Mouse (Mus musculus) forebrain, embryonic 15.5 days (tissue): ENCODE results near the gene Ifna16. TPM values are rescaled to one million over a fixed set of nuclear protein-coding genes. Genes with fewer than 3 reads are reported as not detected.

ENCODE experiments used
- ATAC-seq: fragments of 200-750 bp; cut with Nextera tagmentation; replicated peaks from 2 replicates; pipeline ENCODE4 v1.8.0; 2017; ENCODE audit warnings: mild to moderate bottlenecking, moderate TSS enrichment, moderate library complexity
- H3K27ac ChIP-seq: fragments of 300-500 bp; sonication (generic); replicated peaks from 2 replicates; pipeline ENCODE4 v1.5.1; 2015; ENCODE audit warnings: mild to moderate bottlenecking, inconsistent platforms
- H3K27me3 ChIP-seq: fragments of 300-500 bp; sonication (generic); 2 replicates; pipeline ENCODE4 v1.6.1; 2015; ENCODE audit warnings: inconsistent platforms
- H3K36me3 ChIP-seq: fragments of 300-500 bp; sonication (generic); 2 replicates; pipeline ENCODE4 v1.6.1; 2015; ENCODE audit warnings: mild to moderate bottlenecking, inconsistent platforms
- H3K4me1 ChIP-seq: fragments of 300-500 bp; sonication (generic); 2 replicates; pipeline ENCODE4 v1.6.1; 2015; ENCODE audit warnings: inconsistent platforms
- H3K4me2 ChIP-seq: fragments of 300-500 bp; sonication (generic); replicated peaks from 2 replicates; pipeline ENCODE4 v1.6.1; 2015; ENCODE audit warnings: mild to moderate bottlenecking, inconsistent platforms
- H3K4me3 ChIP-seq: fragments of 300-500 bp; sonication (generic); 2 replicates; pipeline ENCODE4 v1.5.1; 2015; ENCODE audit warnings: mild to moderate bottlenecking, inconsistent platforms
- H3K9ac ChIP-seq: fragments of 300-500 bp; sonication (generic); replicated peaks from 2 replicates; pipeline ENCODE4 v1.6.1; 2015; ENCODE audit warnings: mild to moderate bottlenecking, inconsistent platforms
- H3K9me3 ChIP-seq: fragments of 300-500 bp; sonication (generic); 2 replicates; pipeline ENCODE4 v1.6.1; 2016; ENCODE audit warnings: inconsistent platforms
- WGBS: fragments of 180-500 bp; shearing (Covaris S2); methylation state at CpG from one replicate; pipeline ENCODE4 v1.1.7; 2015; ENCODE audit warnings: mixed read lengths; 5-methylcytosine and 5-hydroxymethylcytosine counted together
- polyA plus RNA-seq: library from polyadenylated mRNA; unstranded; fragments of >200 nt; fragmentation: Nextera tagmentation; extraction: Ambion mirVana; gene quantifications from 2 replicates; pipeline ENCODE4 v1.2.1, GENCODE M21; 2015

Ifna16 gene
- polyA plus RNA-seq, 1 experiment from 2014 or later: not detected

DNA sequence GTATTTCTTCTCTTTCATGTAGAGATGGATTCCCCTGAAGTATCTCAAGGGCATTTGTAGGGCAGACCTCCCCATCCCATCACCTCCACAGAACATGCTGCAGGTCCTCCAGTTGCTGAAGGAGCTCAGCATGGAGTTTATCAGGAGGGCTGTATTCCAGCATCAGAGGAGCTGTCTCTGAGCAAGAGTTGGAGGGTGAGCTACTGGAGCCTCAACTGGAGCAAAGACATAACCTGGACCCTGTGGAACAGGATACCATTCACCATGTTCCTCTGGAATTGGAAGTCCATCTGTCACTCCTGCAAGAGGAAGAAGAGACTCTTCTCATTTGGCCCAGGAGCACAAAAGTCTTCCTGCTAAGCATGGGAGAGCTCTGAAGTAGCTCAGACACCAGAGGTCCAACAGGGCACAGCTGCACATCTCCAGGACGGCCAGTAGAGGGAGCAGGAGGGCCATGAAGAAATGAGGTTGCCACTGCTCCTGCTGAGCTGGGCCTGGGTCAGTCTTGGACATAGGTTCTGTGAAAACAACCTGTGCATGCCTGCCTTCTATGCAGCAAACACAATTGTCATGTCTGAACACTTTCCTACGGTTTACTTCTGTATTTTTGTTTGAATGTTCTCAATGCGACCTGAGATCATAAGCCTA is 19.6 kb upstream of the Ifna16 start:
- ATAC-seq: peak; percentile 87
- Histone ChIP-seq H3K27ac (no peak overlapping the region), H3K4me3 (no peak overlapping the region), H3K9ac (no peak overlapping the region), H3K27me3 (no peaks in the 10 kb centered on the region), H3K36me3 (no peaks in the 10 kb centered on the region), H3K4me1 (no peaks in the 10 kb centered on the region), H3K9me3 (no peaks in the 10 kb centered on the region), H3K4me2 (no peak overlapping the region)
- 29% methylated on average over 3 of the region's 3 CpGs for WGBS

GRCm38 (mm10) chr4:88693392-88693791 is 16.7 kb upstream of the Ifna16 start:
- Histone ChIP-seq H3K4me1 (no peaks in the 10 kb centered on the region), H3K4me2 (no peak overlapping the region), H3K4me3 (no peak overlapping the region), H3K9me3 (no peaks in the 10 kb centered on the region), H3K27ac (no peak overlapping the region), H3K9ac (no peak overlapping the region), H3K36me3 (no peaks in the 10 kb centered on the region), H3K27me3 (no peaks in the 10 kb centered on the region)
- no peak for ATAC-seq
- 88% methylated on average over 2 of the region's 2 CpGs for WGBS

DNA sequence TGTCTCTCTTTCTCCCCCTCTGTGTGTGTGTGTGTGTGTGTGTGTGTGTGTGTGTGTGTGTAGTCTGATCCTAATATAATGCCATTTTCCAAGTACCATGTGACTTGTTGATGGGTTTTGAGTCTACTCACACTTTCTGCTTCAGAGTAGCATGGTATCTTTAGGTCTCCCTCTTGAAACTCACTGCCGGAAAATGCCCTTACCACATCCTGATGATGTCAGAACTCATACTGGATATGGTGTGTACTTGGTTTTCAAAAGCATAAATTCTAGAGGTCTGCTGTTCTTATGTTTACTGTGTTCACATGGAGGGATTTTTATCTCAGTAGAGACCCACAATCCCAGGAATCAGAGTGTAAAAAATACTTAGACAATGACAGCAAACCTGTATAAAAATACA is 15.8 kb upstream of the Ifna16 start:
- no peak overlapping the region for H3K27ac ChIP-seq
- no peak overlapping the region for H3K4me3 ChIP-seq
- no peaks in the 10 kb centered on the region for H3K27me3 ChIP-seq
- WGBS: 90% methylated on average over 1 of the region's 1 CpGs
- H3K4me2 ChIP-seq: no peak overlapping the region
- no peak for ATAC-seq
- no peaks in the 10 kb centered on the region for H3K4me1 ChIP-seq
- no peaks in the 10 kb centered on the region for H3K9me3 ChIP-seq
- H3K36me3 ChIP-seq: no peaks in the 10 kb centered on the region
- H3K9ac ChIP-seq: no peak overlapping the region

DNA sequence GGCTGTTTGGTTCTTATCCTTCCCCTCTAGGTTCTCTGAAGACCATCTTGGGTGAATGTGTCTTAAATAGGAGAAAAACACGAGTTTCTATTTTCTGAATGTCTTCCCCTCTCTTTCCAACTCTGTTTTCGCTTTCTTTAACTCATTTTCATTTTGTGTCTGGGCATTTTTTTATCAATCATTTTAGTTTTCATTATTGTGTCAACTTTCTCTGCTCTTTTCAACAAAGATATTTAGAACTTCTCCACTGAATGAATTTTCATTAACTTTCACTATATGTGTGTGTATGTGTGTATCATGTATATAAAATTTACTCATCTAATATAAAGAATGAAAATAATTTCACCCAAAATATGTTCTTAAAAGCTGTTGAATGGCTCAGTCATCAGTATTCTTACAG is 14.5 kb upstream of the Ifna16 start, which contains the start of gene Ifnab:
TSS of gene Ifnab (minus strand) at position 101 of the 400 bp plus-strand sequence.
- no peak for ATAC-seq
- no peak within 1 kb of the TSS for H3K4me3 ChIP-seq
- H3K9ac ChIP-seq: no peak within 1 kb of the TSS
- H3K36me3 ChIP-seq: no peaks in the 10 kb centered on the region
- WGBS: 68% methylated on average over 2 of the region's 2 CpGs
- H3K27ac ChIP-seq: no peak within 1 kb of the TSS
- no peaks in the 10 kb centered on the region for H3K4me1 ChIP-seq
- no peaks in the 10 kb centered on the region for H3K27me3 ChIP-seq
- no peak within 1 kb of the TSS for H3K4me2 ChIP-seq
- H3K9me3 ChIP-seq: no peaks in the 10 kb centered on the region

- no peak within 1 kb of the TSS for H3K4me3 ChIP-seq
- no peaks in the 10 kb centered on the region for H3K4me1 ChIP-seq
- H3K9me3 ChIP-seq: no peaks in the 10 kb centered on the region
- H3K27me3 ChIP-seq: no peaks in the 10 kb centered on the region
- WGBS: 100% methylated on average over 1 of the region's 1 CpGs
- H3K9ac ChIP-seq: no peak within 1 kb of the TSS
- H3K4me2 ChIP-seq: no peak within 1 kb of the TSS
- H3K36me3 ChIP-seq: no peaks in the 10 kb centered on the region
- ATAC-seq: no peak
- H3K27ac ChIP-seq: no peak within 1 kb of the TSS
These were observed 7.1 kb upstream of the Ifna16 start, which contains the start of gene Ifna2 for GRCm38 (mm10) chr4:88683812-88684211. Gene Ifna2 (minus strand): TSS chr4:88683912.

DNA sequence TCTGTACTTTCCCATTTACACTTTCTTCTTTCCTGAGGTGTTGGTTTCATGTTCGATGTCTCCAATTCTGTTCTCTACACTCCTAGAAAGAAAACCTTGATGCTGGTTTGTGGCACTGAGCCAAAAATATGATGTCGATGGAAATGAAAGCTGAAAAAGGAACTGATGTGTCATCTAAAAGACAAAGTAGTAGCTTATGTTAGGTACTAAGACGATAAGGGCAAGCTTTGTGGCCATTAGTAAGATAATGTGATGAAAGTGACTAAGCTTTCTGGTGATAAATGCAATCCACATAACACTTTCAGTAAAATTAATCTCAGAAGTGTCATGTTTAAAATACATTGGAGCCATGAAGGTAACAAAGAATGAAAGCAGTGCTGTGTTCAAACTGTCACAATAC is 4.6 kb upstream of the Ifna16 start:
- no peak overlapping the region for H3K27ac ChIP-seq
- H3K4me1 ChIP-seq: no peaks in the 10 kb centered on the region
- no peak overlapping the region for H3K9ac ChIP-seq
- no peaks in the 10 kb centered on the region for H3K36me3 ChIP-seq
- no peak for ATAC-seq
- no peak overlapping the region for H3K4me2 ChIP-seq
- H3K27me3 ChIP-seq: no peaks in the 10 kb centered on the region
- 75% methylated on average over 3 of the region's 3 CpGs for WGBS
- H3K9me3 ChIP-seq: no peaks in the 10 kb centered on the region
- H3K4me3 ChIP-seq: no peak overlapping the region

GRCm38 (mm10) chr4:88680362-88680761 is 3.6 kb upstream of the Ifna16 start:
- WGBS: 55% methylated on average over 8 of the region's 8 CpGs
- H3K27ac ChIP-seq: no peak overlapping the region

DNA sequence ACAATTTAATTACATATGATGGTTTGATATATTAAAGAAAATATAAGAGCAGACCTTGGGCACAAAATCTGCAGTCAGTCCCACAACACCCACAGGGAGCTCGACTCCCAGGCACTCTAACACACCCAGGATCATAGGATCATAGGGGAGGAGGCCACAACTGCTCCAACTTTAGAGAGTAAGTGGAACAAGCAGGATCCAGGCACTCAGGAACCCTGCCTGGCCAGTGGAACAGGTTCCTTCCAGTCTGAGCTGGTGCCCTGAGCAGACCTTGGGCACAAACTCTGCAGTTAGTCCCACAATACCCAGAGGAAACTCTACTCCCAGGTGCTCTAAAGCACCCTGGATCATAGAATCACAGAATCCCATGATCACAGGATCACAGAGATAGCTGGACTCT is 21.3 kb downstream of the Ifna16 start:
- no peak overlapping the region for H3K9ac ChIP-seq
- no peaks in the 10 kb centered on the region for H3K27me3 ChIP-seq
- no peak overlapping the region for H3K4me2 ChIP-seq
- 45% methylated on average over 1 of the region's 1 CpGs for WGBS
- no peak for ATAC-seq
- no peak overlapping the region for H3K4me3 ChIP-seq
- no peaks in the 10 kb centered on the region for H3K9me3 ChIP-seq
- no peaks in the 10 kb centered on the region for H3K36me3 ChIP-seq
- H3K4me1 ChIP-seq: no peaks in the 10 kb centered on the region
- no peak overlapping the region for H3K27ac ChIP-seq

More at GRCm38 (mm10) chr4:88680362-88680761, 3.6 kb upstream of the Ifna16 start:
- Histone ChIP-seq H3K9me3 (no peaks in the 10 kb centered on the region), H3K9ac (no peak overlapping the region), H3K36me3 (no peaks in the 10 kb centered on the region), H3K4me2 (no peak overlapping the region), H3K4me3 (no peak overlapping the region), H3K4me1 (no peaks in the 10 kb centered on the region), H3K27me3 (no peaks in the 10 kb centered on the region)
- no peak for ATAC-seq

- 70% methylated on average over 3 of the region's 3 CpGs for WGBS
- H3K4me2 ChIP-seq: no peak overlapping the region
- no peak overlapping the region for H3K9ac ChIP-seq
These were observed 23.1 kb downstream of the Ifna16 start for GRCm38 (mm10) chr4:88653644-88654043.

DNA sequence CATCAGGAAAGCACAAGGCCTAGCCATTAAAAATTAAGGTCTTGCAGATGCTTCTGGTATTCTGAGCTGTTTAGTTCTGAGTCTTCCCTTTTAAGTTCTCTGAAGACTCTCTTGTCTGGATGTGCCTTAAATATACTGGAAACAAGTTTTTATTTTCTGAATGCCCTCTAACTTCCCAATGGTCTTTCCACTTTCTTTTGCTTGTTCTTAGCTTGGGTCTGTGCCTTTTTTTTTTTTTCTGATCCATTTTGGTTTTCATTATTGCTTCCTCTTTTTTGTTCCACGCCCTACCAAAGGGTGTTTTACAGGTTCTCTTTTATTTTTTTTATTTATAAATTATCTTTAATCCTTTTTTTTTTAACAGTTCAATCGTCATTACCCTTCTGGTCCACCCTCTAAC is 32.4 kb downstream of the Ifna16 start, which contains the start of gene Ifna13:
TSS of gene Ifna13 (minus strand) at position 101 of the 400 bp plus-strand sequence.
- H3K4me1 ChIP-seq: no peaks in the 10 kb centered on the region
- no peak within 1 kb of the TSS for H3K9ac ChIP-seq
- H3K4me2 ChIP-seq: no peak within 1 kb of the TSS
- no peak within 1 kb of the TSS for H3K4me3 ChIP-seq
- ATAC-seq: no peak
- H3K9me3 ChIP-seq: no peaks in the 10 kb centered on the region
- no peaks in the 10 kb centered on the region for H3K27me3 ChIP-seq
- no peaks in the 10 kb centered on the region for H3K36me3 ChIP-seq
- WGBS: 44% methylated on average over 2 of the region's 2 CpGs
- H3K27ac ChIP-seq: no peak within 1 kb of the TSS

More at GRCm38 (mm10) chr4:88653644-88654043, 23.1 kb downstream of the Ifna16 start:
- Histone ChIP-seq H3K27me3 (no peaks in the 10 kb centered on the region), H3K9me3 (no peaks in the 10 kb centered on the region), H3K36me3 (no peaks in the 10 kb centered on the region), H3K4me3 (no peak overlapping the region), H3K27ac (no peak overlapping the region), H3K4me1 (no peaks in the 10 kb centered on the region)
- no peak for ATAC-seq

DNA sequence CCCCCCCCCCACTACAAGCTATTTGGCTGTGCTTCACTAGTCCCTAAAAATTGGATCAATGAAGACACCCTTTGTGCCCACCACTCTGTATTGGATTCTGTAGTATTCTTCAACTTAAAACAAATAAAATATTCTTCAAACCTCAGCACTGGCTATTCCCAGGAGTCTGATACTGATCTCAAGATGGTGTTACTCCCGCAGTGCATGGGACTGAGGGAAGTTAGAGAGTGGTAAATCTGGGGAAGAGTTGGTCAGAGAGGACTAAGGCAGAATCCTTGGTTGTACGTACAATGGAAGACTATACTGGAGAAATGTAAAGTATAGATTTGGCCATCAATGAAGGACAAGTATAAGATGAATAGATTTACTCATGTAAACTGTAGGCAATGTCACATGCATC is 34.2 kb downstream of the Ifna16 start:
- no peak for ATAC-seq
- no peak overlapping the region for H3K4me2 ChIP-seq
- WGBS: 27% methylated on average over 2 of the region's 2 CpGs

GRCm38 (mm10) chr4:88641077-88641831 is 35.5 kb downstream of the Ifna16 start:
- no peak overlapping the region for H3K27ac ChIP-seq
- no peaks in the 10 kb centered on the region for H3K9me3 ChIP-seq
- H3K27me3 ChIP-seq: no peaks in the 10 kb centered on the region
- H3K4me3 ChIP-seq: peak overlapping the region; percentile 18
- 8% methylated on average over 11 of the region's 11 CpGs for WGBS
- peak overlapping the region; percentile 17; the same call in 1 of the 2 replicates for H3K4me2 ChIP-seq
- H3K4me1 ChIP-seq: no peaks in the 10 kb centered on the region
- H3K36me3 ChIP-seq: no peaks in the 10 kb centered on the region
- ATAC-seq: peak; percentile 98
- H3K9ac ChIP-seq: no peak overlapping the region

More for the DNA sequence above, 34.2 kb downstream of the Ifna16 start:
- no peaks in the 10 kb centered on the region for H3K4me1 ChIP-seq
- no peaks in the 10 kb centered on the region for H3K27me3 ChIP-seq
- H3K36me3 ChIP-seq: no peaks in the 10 kb centered on the region
- no peaks in the 10 kb centered on the region for H3K9me3 ChIP-seq
- no peak overlapping the region for H3K9ac ChIP-seq
- H3K4me3 ChIP-seq: no peak overlapping the region
- no peak overlapping the region for H3K27ac ChIP-seq
